Mouse (Mus musculus) megakaryocyte, embryonic 14.5 days (primary cell): ENCODE measurements at regions not wholly inside any gene's neighbourhood (a gene's known extent, or its start where the extent isn't known, plus 50 kb on each side); places are given as distances from the start of the nearest gene placed in this dataset.

Source experiments
- H3K27me3 ChIP-seq: replicated peaks from 2 replicates; pipeline ENCODE3; 2012; ENCODE audit warnings: inconsistent platforms
- H3K36me3 ChIP-seq: replicated peaks from 2 replicates; pipeline ENCODE3; 2012; ENCODE audit warnings: low read length, inconsistent platforms, mixed read lengths
- H3K4me1 ChIP-seq: 2 replicates; pipeline ENCODE4 v1.6.1; 2012; ENCODE audit warnings: inconsistent platforms
- H3K4me3 ChIP-seq: replicated peaks from 2 replicates; pipeline ENCODE3; 2012; ENCODE audit warnings: moderate library complexity, mild to moderate bottlenecking, inconsistent platforms
- H3K9me3 ChIP-seq: 2 replicates; pipeline ENCODE4 v1.6.1; 2012; ENCODE audit warnings: inconsistent platforms
- FLI1 ChIP-seq: IDR thresholded peaks from 2 replicates; pipeline ENCODE4 v1.6.1; 2012; ENCODE audit warnings: low read length, inconsistent platforms, mixed read lengths
- GATA1 ChIP-seq: IDR thresholded peaks from 3 replicates; pipeline ENCODE4 v1.6.1; 2012; ENCODE audit warnings: mixed read lengths, low read length, inconsistent platforms, borderline replicate concordance

GRCm38 (mm10) chr6:100023434-100024095 lies 263.7 kb downstream of the Rybp start:
- Histone ChIP-seq H3K4me3 (no peak overlapping the region), H3K36me3 (no peaks in the 10 kb centered on the region), H3K27me3 (peaks cover 12% of the 10 kb centered on the region), H3K9me3 (no peaks in the 10 kb centered on the region), H3K4me1 (no peaks in the 10 kb centered on the region)
- TF ChIP-seq FLI1 (no peak), GATA1 (no peak)

GRCm38 (mm10) chr6:100019016-100019415 lies 268.3 kb downstream of the Rybp start:
- H3K4me1 ChIP-seq, result no peaks in the 10 kb centered on the region
- H3K4me3 ChIP-seq, result no peak overlapping the region
- TF ChIP-seq GATA1, result no peak
- no peak for TF ChIP-seq FLI1
- peaks cover 29% of the 10 kb centered on the region for H3K27me3 ChIP-seq
- no peaks in the 10 kb centered on the region for H3K9me3 ChIP-seq
- no peaks in the 10 kb centered on the region for H3K36me3 ChIP-seq

GRCm38 (mm10) chr6:100013949-100014348 lies 273.3 kb downstream of the Rybp start:
- no peaks in the 10 kb centered on the region for H3K9me3 ChIP-seq
- TF ChIP-seq GATA1 (no peak), FLI1 (no peak)
- H3K4me1 ChIP-seq, result peaks cover 4% of the 10 kb centered on the region
- peak overlapping the region; percentile 26 for H3K4me3 ChIP-seq
- no peaks in the 10 kb centered on the region for H3K36me3 ChIP-seq
- H3K27me3 ChIP-seq, result peaks cover 65% of the 10 kb centered on the region

- no peak overlapping the region for H3K4me3 ChIP-seq
- no peaks in the 10 kb centered on the region for H3K9me3 ChIP-seq
- no peaks in the 10 kb centered on the region for H3K36me3 ChIP-seq
- peaks cover 67% of the 10 kb centered on the region for H3K27me3 ChIP-seq
- TF ChIP-seq FLI1 (no peak), GATA1 (no peak)
- H3K4me1 ChIP-seq, result peaks cover 4% of the 10 kb centered on the region
Observed at GRCm38 (mm10) chr6:100011520-100012062, 275.7 kb downstream of the Rybp start.

- Histone ChIP-seq H3K27me3 (peaks cover 70% of the 10 kb centered on the region), H3K4me3 (no peak overlapping the region), H3K4me1 (peaks cover 4% of the 10 kb centered on the region), H3K9me3 (no peaks in the 10 kb centered on the region), H3K36me3 (no peaks in the 10 kb centered on the region)
- TF ChIP-seq FLI1, result no peak
- TF ChIP-seq GATA1, result no peak
Observed at GRCm38 (mm10) chr6:100010954-100011481, 276.3 kb downstream of the Rybp start.

GRCm38 (mm10) chr6:99999711-100000365 lies 273.6 kb upstream of the Prok2 start:
- H3K27me3 ChIP-seq, result peaks cover 33% of the 10 kb centered on the region
- no peaks in the 10 kb centered on the region for H3K36me3 ChIP-seq
- H3K4me3 ChIP-seq, result no peak overlapping the region
- no peaks in the 10 kb centered on the region for H3K4me1 ChIP-seq
- H3K9me3 ChIP-seq, result no peaks in the 10 kb centered on the region
- TF ChIP-seq GATA1 (no peak), FLI1 (no peak)

GRCm38 (mm10) chr6:99995970-99996956 lies 270.1 kb upstream of the Prok2 start:
- no peaks in the 10 kb centered on the region for H3K36me3 ChIP-seq
- H3K4me3 ChIP-seq, result no peak overlapping the region
- no peaks in the 10 kb centered on the region for H3K9me3 ChIP-seq

GRCm38 (mm10) chr6:99994026-99994425 lies 267.8 kb upstream of the Prok2 start:
- TF ChIP-seq FLI1 (no peak), GATA1 (no peak)
- Histone ChIP-seq H3K27me3 (peaks cover 14% of the 10 kb centered on the region), H3K9me3 (no peaks in the 10 kb centered on the region), H3K4me3 (no peak overlapping the region), H3K36me3 (no peaks in the 10 kb centered on the region), H3K4me1 (no peaks in the 10 kb centered on the region)

More at GRCm38 (mm10) chr6:99995970-99996956, 270.1 kb upstream of the Prok2 start:
- H3K27me3 ChIP-seq, result peaks cover 25% of the 10 kb centered on the region
- no peaks in the 10 kb centered on the region for H3K4me1 ChIP-seq
- TF ChIP-seq GATA1, result no peak
- no peak for TF ChIP-seq FLI1

- no peak overlapping the region for H3K4me3 ChIP-seq
- no peaks in the 10 kb centered on the region for H3K9me3 ChIP-seq
- no peaks in the 10 kb centered on the region for H3K36me3 ChIP-seq
- H3K4me1 ChIP-seq, result no peaks in the 10 kb centered on the region
- no peak for TF ChIP-seq FLI1
- TF ChIP-seq GATA1, result no peak
- H3K27me3 ChIP-seq, result peaks cover 23% of the 10 kb centered on the region
Observed at GRCm38 (mm10) chr6:99991079-99991478, 264.9 kb upstream of the Prok2 start.
